20 mouse cellular contexts compared by ENCODE assay signal in the genomic region with DNA sequence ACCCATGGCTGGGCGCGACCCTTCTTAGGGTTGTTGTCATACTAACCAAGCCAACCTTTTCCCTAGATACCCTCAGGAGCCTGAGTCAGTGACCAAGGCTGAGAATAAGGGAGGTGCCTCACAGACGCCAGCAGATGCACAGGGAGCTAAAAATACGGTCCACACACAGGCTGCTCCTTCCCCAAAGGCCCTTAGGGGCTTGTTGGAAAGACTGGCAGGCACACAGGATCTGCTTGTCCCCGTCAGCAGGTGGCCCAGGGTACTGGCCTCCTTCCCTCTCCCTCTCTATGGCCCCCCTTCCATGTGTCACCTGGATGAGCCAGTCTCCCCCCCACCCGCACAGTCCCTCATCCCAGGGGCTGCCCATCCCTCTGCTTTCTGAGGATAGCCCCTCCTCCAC. TPM values are rescaled to one million over a fixed set of nuclear protein-coding genes. Genes with fewer than 3 reads are reported as not detected.
DNase-seq lines count a peak whose midpoint lies in the region; ATAC-seq and TF ChIP-seq lines count a peak whose summit lies in the region.
"Had no signal": no experiment of that assay in that cellular context is flagged by ENCODE, and none has a peak within 500 bp of the region (broad histone marks: within the 10 kb centered on the region; RNA-seq: fewer than 3 reads in every experiment).

No protein-coding gene starts in this region.

- no peaks in the 10 kb centered on the region for H3K9me3 ChIP-seq in forebrain, embryonic 10.5 days
- H3K9me3 ChIP-seq in forebrain, postnatal 0 days (ENCODE audit: low read length): no peaks in the 10 kb centered on the region
- no peaks in the 10 kb centered on the region for H3K9me3 ChIP-seq in kidney, postnatal 0 days (replicated peaks; ENCODE audit: low read length)
- no peaks in the 10 kb centered on the region for H3K9me3 ChIP-seq in heart, embryonic 15.5 days (replicated peaks)
- H3K9me3 ChIP-seq: hindbrain, embryonic 12.5 days had no signal

- H3K9ac ChIP-seq in forebrain, postnatal 0 days: no peak overlapping the region
- no peak overlapping the region for H3K9ac ChIP-seq in kidney, postnatal 0 days (ENCODE audit: low read depth, low read length)
- H3K9ac ChIP-seq in heart, embryonic 15.5 days: no peak overlapping the region
- H3K9ac ChIP-seq: hindbrain, embryonic 12.5 days; lung, embryonic 14.5 days had no signal

- no peak for TF ChIP-seq CTCF in forebrain, postnatal 0 days (IDR thresholded peaks at IDR 0.05; ENCODE audit: low read depth)
- no peak for TF ChIP-seq CTCF in kidney, postnatal 0 days (IDR thresholded peaks at IDR 0.05; ENCODE audit: low read depth)

- no peak for ATAC-seq in forebrain, postnatal 0 days
- 0 out of 2 replicates have a peak, but pooled peaks have one; percentile 18 for ATAC-seq in kidney, postnatal 0 days (replicated peaks; ENCODE audit: low FRiP score, low read depth)
- ATAC-seq in heart, embryonic 15.5 days (replicated peaks; ENCODE audit: insufficient number of reproducible peaks, insufficient read depth, low FRiP score, low read depth): peak; percentile 24; the same call in 1 of the 2 replicates

- H3K27me3 ChIP-seq in forebrain, embryonic 10.5 days (ENCODE audit: poor library complexity, severe bottlenecking): no peaks in the 10 kb centered on the region
- H3K27me3 ChIP-seq in forebrain, postnatal 0 days (ENCODE audit: insufficient read depth, low read length): no peaks in the 10 kb centered on the region
- H3K27me3 ChIP-seq in kidney, postnatal 0 days (ENCODE audit: insufficient read depth, low read length): no peaks in the 10 kb centered on the region
- H3K27me3 ChIP-seq in heart, embryonic 15.5 days: no peaks in the 10 kb centered on the region
- H3K27me3 ChIP-seq: hindbrain, embryonic 12.5 days had no signal

- WGBS in forebrain, embryonic 10.5 days: 72% methylated on average over 6 of the region's 6 CpGs
- 76% methylated on average over 6 of the region's 6 CpGs for WGBS in forebrain, postnatal 0 days
- 78% methylated on average over 6 of the region's 6 CpGs for WGBS in kidney, postnatal 0 days
- 54% methylated on average over 6 of the region's 6 CpGs for WGBS in heart, embryonic 15.5 days

- H3K4me3 ChIP-seq in forebrain, embryonic 10.5 days: no peak overlapping the region
- H3K4me3 ChIP-seq in forebrain, postnatal 0 days (ENCODE audit: low read depth, low read length): no peak overlapping the region
- no peak overlapping the region for H3K4me3 ChIP-seq in kidney, postnatal 0 days (replicated peaks; ENCODE audit: low read depth, low read length)
- no peak overlapping the region for H3K4me3 ChIP-seq in heart, embryonic 15.5 days
- H3K4me3 ChIP-seq: hindbrain, embryonic 12.5 days had no signal

- no peak for DNase-seq in forebrain, embryonic 10.5 days (ENCODE audit: extremely low spot score, low spot score)
- no peak for DNase-seq in forebrain, postnatal 0 days
- no peak for DNase-seq in kidney, postnatal 0 days (ENCODE audit: low spot score)
- DNase-seq in kidney, adult 18-20 months: no peak
- peak; percentile 58 for DNase-seq in skeletal muscle tissue, adult 2 months (ENCODE audit: low read depth, low spot score)
- no peak for DNase-seq in adrenal gland, adult 2 months
- no peak for DNase-seq in spleen, postnatal 14 days (ENCODE audit: low spot score in 2 of 2)
- DNase-seq: adrenal gland, postnatal 10 days; cerebellum, adult 8-10 months; left cerebral cortex, postnatal 4 days; lung, embryonic 14.5 days; midbrain, embryonic 14.5 days; thymus, adult 18-20 months had no signal

- H3K27ac ChIP-seq in forebrain, embryonic 10.5 days: peak overlapping the region; percentile 48; the same call in 1 of the 2 replicates
- no peak overlapping the region for H3K27ac ChIP-seq in forebrain, postnatal 0 days (ENCODE audit: low read depth, low read length)
- no peak overlapping the region for H3K27ac ChIP-seq in kidney, postnatal 0 days
- H3K27ac ChIP-seq in heart, embryonic 15.5 days: peak overlapping the region; percentile 81
- H3K27ac ChIP-seq: hindbrain, embryonic 12.5 days had no signal

- H3K4me1 ChIP-seq in forebrain, embryonic 10.5 days: peaks cover 22% of the 10 kb centered on the region
- no peaks in the 10 kb centered on the region for H3K4me1 ChIP-seq in forebrain, postnatal 0 days (ENCODE audit: insufficient read depth)
- no peaks in the 10 kb centered on the region for H3K4me1 ChIP-seq in kidney, postnatal 0 days (replicated peaks; ENCODE audit: insufficient read depth, low read length)
- peaks cover 48% of the 10 kb centered on the region for H3K4me1 ChIP-seq in heart, embryonic 15.5 days (replicated peaks)

- H3K4me2 ChIP-seq in forebrain, postnatal 0 days (ENCODE audit: low read depth): no peak overlapping the region
- H3K4me2 ChIP-seq in kidney, postnatal 0 days (ENCODE audit: low read length): no peak overlapping the region
- no peak overlapping the region for H3K4me2 ChIP-seq in heart, embryonic 15.5 days
- H3K4me2 ChIP-seq: hindbrain, embryonic 12.5 days; liver, embryonic 11.5 days; lung, embryonic 14.5 days had no signal

- no peaks in the 10 kb centered on the region for H3K36me3 ChIP-seq in forebrain, embryonic 10.5 days (replicated peaks)
- no peaks in the 10 kb centered on the region for H3K36me3 ChIP-seq in forebrain, postnatal 0 days (ENCODE audit: insufficient read depth)
- no peaks in the 10 kb centered on the region for H3K36me3 ChIP-seq in kidney, postnatal 0 days (ENCODE audit: insufficient read depth, low read length)
- H3K36me3 ChIP-seq in heart, embryonic 15.5 days: no peaks in the 10 kb centered on the region
- H3K36me3 ChIP-seq: hindbrain, embryonic 12.5 days had no signal

RNA-seq across cellular contexts. Expression of gene Apol6, which starts 16.9 kb away (rescaled TPM):
- polyA plus RNA-seq in forebrain, embryonic 10.5 days (2016; fragmentation: Nextera tagmentation; extraction: Ambion mirVana): 0.10 TPM in 1 of 2 replicates, not detected in the other
- total RNA-seq in forebrain, postnatal 0 days (2014; rRNA removed): 0.19 TPM in 1 of 2 replicates, not detected in the other
- not detected in 2 replicates for polyA plus RNA-seq in forebrain, postnatal 0 days (2015; fragmentation: Nextera tagmentation; extraction: Ambion mirVana)
- polyA plus RNA-seq in kidney, postnatal 0 days (2015; fragmentation: Nextera tagmentation; extraction: Ambion mirVana): 0.08 TPM in 1 of 2 replicates, not detected in the other
- 0.19 and 0.26 TPM in 2 replicates for polyA plus RNA-seq in heart, embryonic 15.5 days (2015; fragmentation: Nextera tagmentation; extraction: Ambion mirVana)
- 10 to 100 TPM; 11.8 to 28.0 TPM for total RNA-seq in adrenal gland, adult 2 months (2021)
- 17.5 and 21.1 TPM in 2 replicates for polyA plus RNA-seq in adrenal gland, adult 2 months (2012; rRNA removed)
- total RNA-seq: CH12.LX; layer of hippocampus, postnatal 25 days; left cerebral cortex, postnatal 4 days had no signal
- polyA plus RNA-seq: forebrain, embryonic 11.5 days; hindbrain, embryonic 12.5 days; kidney, embryonic 14.5 days; liver, embryonic 11.5 days; midbrain, embryonic 14.5 days had no signal

RNA-seq across cellular contexts. Expression of gene Mb, which starts 22.8 kb away (rescaled TPM):
- polyA plus RNA-seq in forebrain, embryonic 10.5 days (2016; fragmentation: Nextera tagmentation; extraction: Ambion mirVana): 0.20 and 0.27 TPM in 2 replicates
- total RNA-seq in forebrain, postnatal 0 days (2014; rRNA removed): 0.62 and 3.6 TPM in 2 replicates
- polyA plus RNA-seq in forebrain, postnatal 0 days (2015; fragmentation: Nextera tagmentation; extraction: Ambion mirVana): 0.21 and 0.33 TPM in 2 replicates
- 0.62 and 0.76 TPM in 2 replicates for polyA plus RNA-seq in kidney, postnatal 0 days (2015; fragmentation: Nextera tagmentation; extraction: Ambion mirVana)
- polyA plus RNA-seq in heart, embryonic 15.5 days (2015; fragmentation: Nextera tagmentation; extraction: Ambion mirVana): 776 and 844 TPM in 2 replicates
- total RNA-seq in adrenal gland, adult 2 months (2021): 1 to 10 TPM in 1 of 2 experiments, not detected in 1; 1.8 TPM
- 0.46 TPM in 1 of 2 replicates, not detected in the other for polyA plus RNA-seq in adrenal gland, adult 2 months (2012; rRNA removed)
- total RNA-seq: CH12.LX; left cerebral cortex, postnatal 4 days had no signal
- polyA plus RNA-seq: forebrain, embryonic 11.5 days had no signal

Comparison
In these comparisons a context has a peak if more than half of its experiments do, and no peak if none do; other contexts are left out.
1. H3K27ac ChIP-seq: peak in forebrain, embryonic 10.5 days (single experiment) and heart, embryonic 15.5 days (single experiment); none in forebrain, postnatal 0 days (single experiment) and kidney, postnatal 0 days (single experiment).
2. RNA of gene Apol6, which starts 16.9 kb away (polyA plus RNA-seq): 17.5 to 21.1 TPM in adrenal gland, adult 2 months; 0.19 to 0.26 TPM in heart, embryonic 15.5 days, 0.10 TPM in forebrain, embryonic 10.5 days, 0.08 TPM in kidney, postnatal 0 days and not detected in forebrain, postnatal 0 days; every median in the first group is over 10 times any median in the second.
3. RNA of gene Mb, which starts 22.8 kb away (polyA plus RNA-seq): 776 to 844 TPM in heart, embryonic 15.5 days; 0.62 to 0.76 TPM in kidney, postnatal 0 days, 0.21 to 0.33 TPM in forebrain, postnatal 0 days, 0.20 to 0.27 TPM in forebrain, embryonic 10.5 days and 0.46 TPM in adrenal gland, adult 2 months; every median in the first group is over 100 times any median in the second.